Mouse (Mus musculus) liver, postnatal 0 days (tissue): ENCODE results near the gene Plcxd1.

ENCODE experiments used
- CTCF ChIP-seq: sonication (generic); IDR thresholded peaks from 2 replicates; pipeline ENCODE4 v1.5.1; 2016; ENCODE audit warnings: antibody characterized with exemption, low read depth
- EP300 ChIP-seq: IDR thresholded peaks from 2 replicates; pipeline ENCODE4 v1.6.1; 2016; ENCODE audit warnings: antibody characterized with exemption, low read depth, mild to moderate bottlenecking

- TF ChIP-seq CTCF (no peak), EP300 (no peak)
Observed at GRCm38 (mm10) chr5:110140424-110140823, 40.7 kb downstream of the Plcxd1 start.
